Mouse (Mus musculus) heart, embryonic 13.5 days (tissue): Measurements from ENCODE around the gene Bcl7b. TPM values are rescaled to one million over a fixed set of nuclear protein-coding genes. Genes with fewer than 3 reads are reported as not detected.

Source experiments
- ATAC-seq: fragments of 200-750 bp; cut with Nextera tagmentation; 2 replicates; pipeline ENCODE4 v1.8.0; 2017; ENCODE audit warnings: moderate TSS enrichment; ENCODE audit not compliant: insufficient number of reproducible peaks, low FRiP score, low TSS enrichment; ENCODE audit errors: extremely low read depth
- H3K27ac ChIP-seq: fragments of 300-500 bp; sonication (generic); replicated peaks from 2 replicates; pipeline ENCODE4 v1.5.1; 2015; ENCODE audit warnings: moderate library complexity, mild to moderate bottlenecking, inconsistent platforms
- H3K27me3 ChIP-seq: fragments of 300-500 bp; sonication (generic); replicated peaks from 2 replicates; pipeline ENCODE4 v1.6.1; 2015; ENCODE audit warnings: mild to moderate bottlenecking, inconsistent platforms
- H3K36me3 ChIP-seq: fragments of 300-500 bp; sonication (generic); 2 replicates; pipeline ENCODE4 v1.6.1; 2015; ENCODE audit warnings: mild to moderate bottlenecking, inconsistent platforms
- H3K4me1 ChIP-seq: fragments of 300-500 bp; sonication (generic); 2 replicates; pipeline ENCODE4 v1.6.1; 2015; ENCODE audit warnings: inconsistent platforms
- H3K4me2 ChIP-seq: fragments of 300-500 bp; sonication (generic); 2 replicates; pipeline ENCODE4 v1.6.1; 2015; ENCODE audit warnings: inconsistent platforms, mild to moderate bottlenecking, moderate library complexity
- H3K4me3 ChIP-seq: fragments of 300-500 bp; sonication (generic); 2 replicates; pipeline ENCODE4 v1.5.1; 2015; ENCODE audit warnings: moderate library complexity, mild to moderate bottlenecking, inconsistent platforms
- H3K9ac ChIP-seq: fragments of 300-500 bp; sonication (generic); 2 replicates; pipeline ENCODE4 v1.6.1; 2015; ENCODE audit warnings: inconsistent platforms, mild to moderate bottlenecking, moderate library complexity
- H3K9me3 ChIP-seq: fragments of 300-500 bp; sonication (generic); 2 replicates; pipeline ENCODE4 v1.6.1; 2016; ENCODE audit warnings: inconsistent platforms
- WGBS: fragments of 180-500 bp; shearing (Covaris S2); methylation state at CpG from one replicate; pipeline ENCODE4 v1.1.7; 2015; ENCODE audit warnings: mixed read lengths; 5-methylcytosine and 5-hydroxymethylcytosine counted together
- polyA plus RNA-seq: library from polyadenylated mRNA; unstranded; fragments of >200 nt; fragmentation: Nextera tagmentation; extraction: Ambion mirVana; gene quantifications from 2 replicates; pipeline ENCODE4 v1.2.1, GENCODE M21; 2015

Bcl7b gene
- polyA plus RNA-seq, 1 experiment from 2014 or later, result 33.7 TPM

GRCm38 (mm10) chr5:135145955-135146354 lies 22.1 kb upstream of the Bcl7b start:
- Histone ChIP-seq H3K36me3 (no peaks in the 10 kb centered on the region), H3K4me3 (no peak overlapping the region), H3K27ac (no peak overlapping the region), H3K4me2 (no peak overlapping the region), H3K4me1 (peaks cover 16% of the 10 kb centered on the region), H3K9ac (no peak overlapping the region), H3K27me3 (no peaks in the 10 kb centered on the region), H3K9me3 (no peaks in the 10 kb centered on the region)
- no peak for ATAC-seq

GRCm38 (mm10) chr5:135148715-135149052 lies 19.4 kb upstream of the Bcl7b start:
- ATAC-seq, result no peak
- Histone ChIP-seq H3K4me1 (peaks cover 21% of the 10 kb centered on the region), H3K27ac (peak overlapping the region; percentile 94), H3K4me2 (peak overlapping the region; percentile 73), H3K27me3 (no peaks in the 10 kb centered on the region), H3K4me3 (peak overlapping the region; percentile 78), H3K9ac (peak overlapping the region; percentile 76), H3K36me3 (peaks cover 17% of the 10 kb centered on the region), H3K9me3 (no peaks in the 10 kb centered on the region)
- WGBS, result 2% methylated on average over 13 of the region's 13 CpGs

- WGBS, result under 1% methylated on average over 63 of the region's 63 CpGs
- Histone ChIP-seq H3K9me3 (no peaks in the 10 kb centered on the region), H3K4me1 (peaks cover 21% of the 10 kb centered on the region), H3K9ac (peak within 1 kb of the TSS; percentile 87), H3K27me3 (no peaks in the 10 kb centered on the region), H3K4me3 (peak within 1 kb of the TSS; percentile 78), H3K27ac (peak within 1 kb of the TSS; percentile 94), H3K4me2 (peak within 1 kb of the TSS; percentile 73), H3K36me3 (peaks cover 23% of the 10 kb centered on the region)
- peak; percentile 99 for ATAC-seq
Measured at GRCm38 (mm10) chr5:135149053-135149819, 18.8 kb upstream of the Bcl7b start, which contains the start of gene Tbl2. TSS of gene Tbl2 (plus strand) at chr5:135149657.

- Histone ChIP-seq H3K4me1 (peaks cover 21% of the 10 kb centered on the region), H3K27ac (peak overlapping the region; percentile 62), H3K9me3 (no peaks in the 10 kb centered on the region), H3K4me3 (peak overlapping the region; percentile 78), H3K9ac (peak overlapping the region; percentile 87), H3K27me3 (no peaks in the 10 kb centered on the region), H3K36me3 (peaks cover 28% of the 10 kb centered on the region), H3K4me2 (peak overlapping the region; percentile 73)
- under 1% methylated on average over 23 of the region's 23 CpGs for WGBS
- no peak for ATAC-seq
Measured at GRCm38 (mm10) chr5:135149820-135150178, 18.3 kb upstream of the Bcl7b start.

GRCm38 (mm10) chr5:135156496-135156895 lies 11.6 kb upstream of the Bcl7b start:
- Histone ChIP-seq H3K27ac (no peak overlapping the region), H3K4me1 (0 out of 2 replicates have a peak, but pooled peaks cover under 1% of the 10 kb centered on the region), H3K9ac (no peak overlapping the region), H3K9me3 (no peaks in the 10 kb centered on the region), H3K4me3 (no peak overlapping the region), H3K36me3 (peaks cover 94% of the 10 kb centered on the region), H3K27me3 (no peaks in the 10 kb centered on the region), H3K4me2 (no peak overlapping the region)
- WGBS, result 93% methylated on average over 4 of the region's 4 CpGs
- no peak for ATAC-seq

GRCm38 (mm10) chr5:135161221-135161620 lies 6.9 kb upstream of the Bcl7b start:
- no peak overlapping the region for H3K9ac ChIP-seq
- H3K27ac ChIP-seq, result no peak overlapping the region
- WGBS, result 90% methylated on average over 4 of the region's 4 CpGs
- no peak for ATAC-seq
- no peak overlapping the region for H3K4me3 ChIP-seq
- H3K4me1 ChIP-seq, result no peaks in the 10 kb centered on the region
- no peak overlapping the region for H3K4me2 ChIP-seq
- no peaks in the 10 kb centered on the region for H3K9me3 ChIP-seq
- H3K36me3 ChIP-seq, result peaks cover 78% of the 10 kb centered on the region
- no peaks in the 10 kb centered on the region for H3K27me3 ChIP-seq

GRCm38 (mm10) chr5:135161650-135162049 lies 6.4 kb upstream of the Bcl7b start:
- no peak overlapping the region for H3K4me3 ChIP-seq
- H3K9ac ChIP-seq, result no peak overlapping the region
- peaks cover 74% of the 10 kb centered on the region for H3K36me3 ChIP-seq
- no peak overlapping the region for H3K27ac ChIP-seq
- ATAC-seq, result no peak
- H3K4me2 ChIP-seq, result no peak overlapping the region
- no peaks in the 10 kb centered on the region for H3K9me3 ChIP-seq
- H3K4me1 ChIP-seq, result no peaks in the 10 kb centered on the region
- WGBS, result 70% methylated on average over 7 of the region's 7 CpGs
- no peaks in the 10 kb centered on the region for H3K27me3 ChIP-seq

- ATAC-seq, result no peak
- H3K36me3 ChIP-seq, result peaks cover 67% of the 10 kb centered on the region
Measured at GRCm38 (mm10) chr5:135162361-135162760, 5.7 kb upstream of the Bcl7b start.

GRCm38 (mm10) chr5:135162821-135163220 lies 5.3 kb upstream of the Bcl7b start:
- Histone ChIP-seq H3K36me3 (peaks cover 63% of the 10 kb centered on the region), H3K4me1 (no peaks in the 10 kb centered on the region), H3K4me3 (no peak overlapping the region), H3K27me3 (no peaks in the 10 kb centered on the region), H3K27ac (no peak overlapping the region), H3K9me3 (no peaks in the 10 kb centered on the region), H3K9ac (no peak overlapping the region), H3K4me2 (no peak overlapping the region)
- ATAC-seq, result no peak
- WGBS, result 89% methylated on average over 6 of the region's 6 CpGs

More at GRCm38 (mm10) chr5:135162361-135162760, 5.7 kb upstream of the Bcl7b start:
- no peak overlapping the region for H3K27ac ChIP-seq
- WGBS, result 89% methylated on average over 8 of the region's 8 CpGs
- no peak overlapping the region for H3K9ac ChIP-seq
- no peaks in the 10 kb centered on the region for H3K9me3 ChIP-seq
- H3K4me1 ChIP-seq, result no peaks in the 10 kb centered on the region
- H3K4me2 ChIP-seq, result no peak overlapping the region
- no peaks in the 10 kb centered on the region for H3K27me3 ChIP-seq
- H3K4me3 ChIP-seq, result no peak overlapping the region

- ATAC-seq, result no peak
- no peak overlapping the region for H3K9ac ChIP-seq
- WGBS, result 74% methylated on average over 4 of the region's 4 CpGs
- peaks cover 16% of the 10 kb centered on the region for H3K4me1 ChIP-seq
- H3K36me3 ChIP-seq, result peaks cover 33% of the 10 kb centered on the region
- no peak overlapping the region for H3K27ac ChIP-seq
- H3K27me3 ChIP-seq, result no peaks in the 10 kb centered on the region
- no peak overlapping the region for H3K4me3 ChIP-seq
- no peaks in the 10 kb centered on the region for H3K9me3 ChIP-seq
- no peak overlapping the region for H3K4me2 ChIP-seq
Measured at GRCm38 (mm10) chr5:135166909-135167308, 1.2 kb upstream of the Bcl7b start.

GRCm38 (mm10) chr5:135167469-135167868 lies 614 bp upstream of the Bcl7b start:
- peak overlapping the region; percentile 97; the same call in 1 of the 2 replicates for H3K27ac ChIP-seq
- no peak overlapping the region for H3K9ac ChIP-seq
- H3K4me3 ChIP-seq, result peak overlapping the region; percentile 77
- H3K27me3 ChIP-seq, result no peaks in the 10 kb centered on the region
- no peak for ATAC-seq
- H3K4me2 ChIP-seq, result peak overlapping the region; percentile 96
- 93% methylated on average over 4 of the region's 4 CpGs for WGBS
- H3K9me3 ChIP-seq, result no peaks in the 10 kb centered on the region
- peaks cover 16% of the 10 kb centered on the region for H3K4me1 ChIP-seq
- peaks cover 33% of the 10 kb centered on the region for H3K36me3 ChIP-seq

GRCm38 (mm10) chr5:135169479-135169878 lies 1.4 kb downstream of the Bcl7b start:
- Histone ChIP-seq H3K27ac (peak overlapping the region; percentile 97; the same call in 1 of the 2 replicates), H3K9ac (peak overlapping the region; percentile 93), H3K4me3 (peak overlapping the region; percentile 77), H3K36me3 (peaks cover 36% of the 10 kb centered on the region), H3K9me3 (no peaks in the 10 kb centered on the region), H3K4me1 (peaks cover 16% of the 10 kb centered on the region), H3K4me2 (peak overlapping the region; percentile 96), H3K27me3 (no peaks in the 10 kb centered on the region)
- WGBS, result 86% methylated on average over 5 of the region's 5 CpGs
- ATAC-seq, result no peak
